Mouse (Mus musculus) embryo, embryonic 10.5 days (tissue): ENCODE measurements around the gene Lsm3.
"Not testable (repeated sequence)": the region's sequence is repeated elsewhere in the genome, so short reads cannot be mapped to it uniquely, and the experiment has no call there.

Experiments used
- DNase-seq: peaks from one replicate; pipeline ENCODE4 v3.0.0-alpha.2; 2015; ENCODE audit warnings: low spot score

The Lsm3 gene

GRCm38 (mm10) chr6:91515545-91516449 lies at the start of gene Lsm3, which contains the start of gene Xpc:
Gene Lsm3, plus strand, starts transcription at chr6:91515928.
Gene Xpc, minus strand, starts transcription at chr6:91515888.
- DNase-seq: peak; percentile 98

GRCm38 (mm10) chr6:91467106-91467505 lies 48.6 kb upstream of the Lsm3 start:
- no peak for DNase-seq

- no peak for DNase-seq
These were observed 45.0 kb upstream of the Lsm3 start for GRCm38 (mm10) chr6:91470712-91471111.

GRCm38 (mm10) chr6:91471427-91471826 lies 44.3 kb upstream of the Lsm3 start:
- not testable (repeated sequence) for DNase-seq

- peak; percentile 39 for DNase-seq
These were observed 43.4 kb upstream of the Lsm3 start for GRCm38 (mm10) chr6:91472319-91472718.

GRCm38 (mm10) chr6:91472868-91473804 lies 42.6 kb upstream of the Lsm3 start, which contains the start of the genes Chchd4 and Tmem43:
Gene Chchd4, minus strand, starts transcription at chr6:91473546.
Gene Tmem43, plus strand, starts transcription at chr6:91473703.
- DNase-seq: peak; percentile 100

GRCm38 (mm10) chr6:91473805-91474440 lies 41.8 kb upstream of the Lsm3 start:
- no peak for DNase-seq

- no peak for DNase-seq
These were observed 41.1 kb upstream of the Lsm3 start for GRCm38 (mm10) chr6:91474441-91475190.

- DNase-seq: no peak
These were observed 39.2 kb upstream of the Lsm3 start for GRCm38 (mm10) chr6:91476541-91476940.

- DNase-seq: no peak
These were observed 32.4 kb upstream of the Lsm3 start for GRCm38 (mm10) chr6:91483371-91483770.

- no peak for DNase-seq
These were observed 28.8 kb upstream of the Lsm3 start for GRCm38 (mm10) chr6:91486736-91487453.

- DNase-seq: no peak
These were observed 27.1 kb upstream of the Lsm3 start for GRCm38 (mm10) chr6:91488496-91489212.

- no peak for DNase-seq
These were observed 25.9 kb upstream of the Lsm3 start for GRCm38 (mm10) chr6:91489872-91490271.

GRCm38 (mm10) chr6:91491004-91491403 lies 24.7 kb upstream of the Lsm3 start:
- no peak for DNase-seq

GRCm38 (mm10) chr6:91493053-91493452 lies 22.7 kb upstream of the Lsm3 start:
- no peak for DNase-seq

GRCm38 (mm10) chr6:91494526-91494925 lies 21.2 kb upstream of the Lsm3 start:
- no peak for DNase-seq

- no peak for DNase-seq
These were observed 12.4 kb upstream of the Lsm3 start for GRCm38 (mm10) chr6:91503302-91503701.

GRCm38 (mm10) chr6:91506036-91506435 lies 9.7 kb upstream of the Lsm3 start:
- DNase-seq: no peak

GRCm38 (mm10) chr6:91508041-91508440 lies 7.7 kb upstream of the Lsm3 start:
- DNase-seq: no peak

GRCm38 (mm10) chr6:91509326-91509725 lies 6.4 kb upstream of the Lsm3 start:
- peak; percentile 73 for DNase-seq
